Mouse (Mus musculus) ovary, postnatal 36 days (tissue): ENCODE measurements around the gene Wdr45.
A peak's percentile ranks its signal among the peaks of the same experiment; 100 is the strongest.
"Not testable (repeated sequence)": the region's sequence is repeated elsewhere in the genome, so short reads cannot be mapped to it uniquely, and the experiment has no call there.

ENCODE experiments used
- DNase-seq: peaks from one replicate; pipeline ENCODE4 v3.0.0; 2022; ENCODE audit warnings: low spot score, mixed read lengths

Gene Wdr45

GRCm38 (mm10) chrX:7714135-7714899 is at the start of gene Wdr45:
Gene Wdr45, plus strand, starts transcription at chrX:7714333.
- DNase-seq, result peak; percentile 87

DNA sequence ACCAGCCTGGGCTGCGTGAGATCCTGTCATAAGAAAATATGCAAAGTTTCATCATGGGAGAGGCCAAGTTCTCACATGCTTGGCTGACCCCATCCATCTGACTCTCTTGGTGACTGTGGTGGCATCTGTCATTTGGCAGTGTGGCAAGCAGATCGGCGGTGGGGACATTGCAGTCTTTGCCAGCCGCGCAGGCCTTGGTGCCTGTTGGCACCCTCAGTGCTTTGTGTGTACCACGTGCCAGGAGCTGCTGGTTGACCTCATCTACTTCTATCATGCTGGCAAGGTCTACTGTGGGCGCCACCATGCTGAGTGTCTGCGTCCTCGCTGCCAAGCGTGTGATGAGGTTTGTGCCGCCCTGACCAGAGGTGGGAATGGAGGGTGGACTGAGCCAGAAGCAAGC is 49.3 kb upstream of the Wdr45 start:
- no peak for DNase-seq

DNA sequence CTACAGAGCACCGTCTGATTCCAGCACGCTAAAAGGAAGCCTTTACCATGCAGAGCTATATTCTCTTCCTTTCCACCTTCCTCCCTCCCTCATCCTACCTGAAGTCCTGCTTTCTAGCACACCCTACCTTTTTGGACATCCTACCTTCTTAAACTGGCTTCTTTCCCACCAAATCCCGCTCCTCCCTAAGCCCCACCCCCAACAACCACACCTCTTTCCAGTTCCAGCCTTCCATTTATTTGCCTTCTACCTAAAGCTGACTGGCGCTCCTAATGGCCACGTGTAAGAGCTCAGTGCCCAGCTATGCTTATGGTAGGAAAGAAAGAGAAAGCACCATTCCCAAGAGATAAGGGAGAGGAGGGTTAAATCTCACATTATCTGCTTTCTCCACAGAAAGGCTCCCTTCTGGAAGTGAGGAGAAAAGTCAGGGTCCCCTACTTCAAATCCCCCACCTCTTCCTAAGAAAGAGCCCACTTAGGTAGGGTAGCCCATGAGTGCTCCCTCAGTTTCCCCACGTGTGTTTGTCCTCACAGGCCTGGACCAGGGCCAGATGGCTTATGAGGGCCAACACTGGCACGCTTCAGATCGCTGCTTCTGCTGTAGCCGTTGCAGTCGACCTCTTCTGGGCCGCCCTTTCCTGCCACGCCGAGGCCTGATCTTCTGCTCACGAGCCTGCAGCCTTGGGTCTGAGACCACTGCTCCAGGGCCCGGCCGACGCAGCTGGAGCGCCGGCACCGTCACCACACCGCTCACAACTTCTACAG is 48.2 kb upstream of the Wdr45 start:
- DNase-seq, result no peak

GRCm38 (mm10) chrX:7670390-7670881 is 43.7 kb upstream of the Wdr45 start:
- peak; percentile 76 for DNase-seq

- peak; percentile 54 for DNase-seq
Measured at GRCm38 (mm10) chrX:7670921-7671623, 43.1 kb upstream of the Wdr45 start, which contains the start of gene Plp2. Gene Plp2, minus strand, starts transcription at chrX:7671390.

- DNase-seq, result no peak
Measured at GRCm38 (mm10) chrX:7672739-7673138, 41.4 kb upstream of the Wdr45 start.

DNA sequence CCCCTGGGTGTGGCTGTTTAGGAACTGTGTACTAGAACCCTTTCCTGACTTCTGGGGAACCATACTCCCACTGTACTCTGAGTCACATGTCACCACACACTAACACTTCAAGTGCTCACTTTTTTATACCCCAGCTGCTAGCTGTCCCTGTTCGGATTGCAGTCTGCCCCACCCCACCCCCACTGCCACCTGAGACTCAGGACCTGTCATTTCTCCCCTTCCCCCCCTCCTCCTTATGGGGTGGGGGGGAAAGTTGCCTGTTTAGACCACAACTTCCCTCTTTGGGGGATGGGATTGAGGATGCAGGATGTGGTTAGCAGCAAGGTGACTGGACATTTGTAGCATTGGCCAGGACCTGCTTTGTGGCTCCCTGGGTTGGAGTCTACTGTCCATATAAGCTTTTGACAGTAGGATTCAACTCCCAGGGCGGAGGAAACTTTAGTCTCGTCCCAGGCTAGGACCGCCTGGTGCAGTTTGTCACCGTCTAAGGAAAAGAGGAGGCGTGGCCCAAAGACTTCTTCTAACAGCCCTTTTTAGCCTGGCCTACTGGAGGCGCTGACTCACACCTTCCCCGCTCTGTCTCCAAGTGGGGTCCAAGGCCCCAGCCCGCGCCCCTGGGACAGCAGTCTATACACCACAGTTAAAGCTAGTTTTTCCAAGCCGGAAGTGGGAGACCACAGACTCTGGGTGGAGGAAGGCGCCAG is 40.4 kb upstream of the Wdr45 start:
- no peak for DNase-seq

- peak; percentile 23 for DNase-seq
Measured at GRCm38 (mm10) chrX:7674284-7675000, 39.7 kb upstream of the Wdr45 start.

DNA sequence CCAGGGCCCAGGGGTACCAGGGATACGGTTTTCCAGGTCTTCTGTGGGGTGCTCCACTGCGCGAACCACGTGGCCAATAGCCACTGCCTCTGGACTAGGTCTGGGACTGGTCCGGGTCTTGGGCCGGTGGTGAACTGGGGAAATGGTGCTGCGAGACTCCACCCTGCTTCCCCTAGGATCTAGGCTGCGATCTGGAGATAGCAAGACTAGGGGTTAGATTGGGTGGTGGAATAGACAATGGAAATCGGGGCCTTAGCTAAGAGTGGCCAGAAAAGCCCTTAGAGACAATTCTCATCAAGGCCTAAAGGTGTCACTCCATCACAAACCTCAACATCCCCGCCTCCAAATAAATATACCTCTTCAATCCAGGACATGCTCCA is 39.1 kb upstream of the Wdr45 start:
- no peak for DNase-seq

- DNase-seq, result no peak
Measured at GRCm38 (mm10) chrX:7678986-7679385, 35.1 kb upstream of the Wdr45 start.

GRCm38 (mm10) chrX:7679405-7680056 is 34.6 kb upstream of the Wdr45 start:
- peak; percentile 89 for DNase-seq

GRCm38 (mm10) chrX:7680057-7680412 is 34.1 kb upstream of the Wdr45 start:
- DNase-seq, result no peak

- DNase-seq, result no peak
Measured at GRCm38 (mm10) chrX:7680864-7681263, 33.3 kb upstream of the Wdr45 start, which contains the start of gene Magix. Gene Magix, minus strand, starts transcription at chrX:7681251.

DNA sequence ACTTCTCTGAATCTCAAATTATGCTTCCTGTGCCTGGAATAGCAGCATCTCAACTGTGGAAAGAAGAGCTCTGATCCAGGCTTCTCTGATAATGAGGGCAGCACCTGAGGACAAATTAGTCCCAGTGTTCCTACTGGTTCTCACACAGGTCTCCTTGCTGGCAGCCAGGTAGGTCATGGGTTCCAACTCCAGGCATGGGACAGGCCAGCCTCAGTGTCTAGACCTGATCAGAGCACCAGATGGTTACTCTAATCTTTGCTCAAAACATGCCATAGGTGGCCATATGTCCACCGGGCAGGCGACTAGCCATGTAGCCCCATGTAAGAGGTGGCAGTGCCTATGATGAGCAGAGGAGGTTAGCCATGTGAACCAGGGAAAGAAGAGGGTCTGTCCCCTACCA is 25.8 kb upstream of the Wdr45 start:
- DNase-seq, result no peak

DNA sequence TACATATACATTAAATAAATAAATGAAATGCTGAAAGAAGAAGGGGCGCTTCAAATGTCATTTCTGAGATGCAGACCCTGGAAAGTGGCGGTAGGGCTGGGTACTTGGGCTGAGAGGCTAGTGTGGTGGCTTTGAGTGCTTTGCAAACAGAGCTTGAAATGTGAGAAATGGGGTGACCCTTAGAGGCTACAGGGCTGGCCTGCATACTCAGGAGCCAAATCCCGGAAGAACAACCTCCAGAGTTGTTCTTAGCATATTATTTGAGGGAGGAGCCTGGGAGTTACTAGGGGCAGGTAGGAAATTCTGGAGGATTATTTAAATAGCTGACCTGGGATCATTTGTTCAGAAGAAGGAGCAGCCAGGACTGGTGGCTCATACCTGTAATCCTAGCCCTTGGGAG is 23.6 kb upstream of the Wdr45 start:
- no peak for DNase-seq

DNA sequence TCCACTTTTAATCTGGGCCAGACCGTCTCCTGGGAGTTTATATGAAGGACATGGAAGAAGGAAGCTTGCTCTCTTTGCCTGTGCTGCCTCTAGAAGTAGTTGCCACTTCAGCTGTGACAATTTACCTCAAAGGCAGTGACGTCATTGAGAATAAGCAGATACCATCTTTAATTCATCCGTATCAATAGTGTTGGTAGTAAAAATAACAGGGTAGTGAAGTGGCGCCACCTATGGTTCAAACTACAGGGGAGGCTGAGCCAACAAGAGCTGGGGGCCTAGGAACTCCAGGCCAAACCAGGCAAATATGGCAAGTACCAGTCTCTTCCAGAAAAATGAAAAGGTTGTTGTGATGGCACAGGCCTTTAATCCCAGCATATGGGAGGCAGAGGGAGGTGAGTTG is 21.3 kb upstream of the Wdr45 start:
- DNase-seq, result no peak

- no peak for DNase-seq
Measured at GRCm38 (mm10) chrX:7696520-7696919, 17.6 kb upstream of the Wdr45 start.

GRCm38 (mm10) chrX:7696954-7697381 is 17.2 kb upstream of the Wdr45 start, which contains the start of gene Gpkow:
Gene Gpkow, plus strand, starts transcription at chrX:7697131.
- peak; percentile 69 for DNase-seq

DNA sequence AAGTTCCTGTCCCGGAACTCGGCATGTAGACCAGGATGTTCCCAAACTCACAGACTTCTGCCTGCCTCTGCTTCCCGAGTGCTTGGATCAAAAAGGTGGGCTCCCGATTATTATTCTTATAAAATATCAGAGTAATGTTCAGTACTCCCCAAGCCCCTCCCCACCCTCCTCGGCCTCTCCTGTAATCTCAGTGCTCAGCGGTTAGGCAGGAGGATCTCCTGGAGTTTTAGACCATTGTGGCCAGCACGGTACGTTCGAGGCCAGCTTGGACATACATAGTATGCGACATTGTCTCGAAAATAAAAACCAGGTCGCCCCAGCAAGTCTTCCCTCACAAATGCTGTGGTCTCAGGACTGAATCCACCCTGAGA is 384 bp upstream of the Wdr45 start:
- not testable (repeated sequence) for DNase-seq

GRCm38 (mm10) chrX:7716058-7716457 is 1.9 kb downstream of the Wdr45 start:
- DNase-seq, result not testable (repeated sequence)
